Mouse (Mus musculus) hindbrain, embryonic 14.5 days (tissue): Measurements from ENCODE around the gene Ccdc28a. TPM values are rescaled to one million over a fixed set of nuclear protein-coding genes. Genes with fewer than 3 reads are reported as not detected.

Source experiments
- ATAC-seq: fragments of 200-750 bp; cut with Nextera tagmentation; 2 replicates; pipeline ENCODE4 v1.8.0; 2017; ENCODE audit warnings: moderate number of reproducible peaks, mild to moderate bottlenecking, moderate TSS enrichment, moderate library complexity; ENCODE audit not compliant: low FRiP score
- DNase-seq: peaks from one replicate; pipeline ENCODE4 v3.0.0-alpha.2; 2015; ENCODE audit warnings: low spot score
- H3K27ac ChIP-seq: fragments of 300-500 bp; sonication (generic); 2 replicates; pipeline ENCODE4 v1.5.1; 2014; ENCODE audit warnings: mild to moderate bottlenecking, moderate library complexity
- H3K27me3 ChIP-seq: fragments of 300-500 bp; sonication (generic); 2 replicates; pipeline ENCODE4 v1.6.1; 2014; ENCODE audit warnings: mild to moderate bottlenecking, low read length, mixed read lengths; ENCODE audit not compliant: control insufficient read depth, insufficient read depth
- H3K36me3 ChIP-seq: fragments of 300-500 bp; sonication (generic); replicated peaks from 2 replicates; pipeline ENCODE4 v1.6.1; 2014; ENCODE audit not compliant: control insufficient read depth, insufficient read depth
- H3K4me1 ChIP-seq: fragments of 300-500 bp; sonication (generic); replicated peaks from 2 replicates; pipeline ENCODE4 v1.6.1; 2014; ENCODE audit warnings: antibody characterized with exemption, low read length, mixed read lengths; ENCODE audit not compliant: control insufficient read depth, insufficient read depth
- H3K4me2 ChIP-seq: fragments of 300-500 bp; sonication (generic); replicated peaks from 2 replicates; pipeline ENCODE4 v1.6.1; 2014; ENCODE audit warnings: mild to moderate bottlenecking, moderate library complexity
- H3K4me3 ChIP-seq: fragments of 300-500 bp; sonication (generic); replicated peaks from 2 replicates; pipeline ENCODE4 v1.5.1; 2014; ENCODE audit warnings: mild to moderate bottlenecking, low read length
- H3K9ac ChIP-seq: fragments of 300-500 bp; sonication (generic); 2 replicates; pipeline ENCODE4 v1.6.1; 2014
- H3K9me3 ChIP-seq: fragments of 300-500 bp; sonication (generic); 2 replicates; pipeline ENCODE4 v1.6.1; 2016; ENCODE audit warnings: low read length; ENCODE audit not compliant: control insufficient read depth
- WGBS: fragments of 180-500 bp; shearing (Covaris S2); extraction: QIAGEN DNeasy Blood & Tissue Kit; methylation state at CpG from one replicate; pipeline ENCODE4 v1.1.7; 2014; 5-methylcytosine and 5-hydroxymethylcytosine counted together
- polyA plus RNA-seq: library from polyadenylated mRNA; unstranded; fragments of >200 nt; fragmentation: Nextera tagmentation; extraction: Ambion mirVana; gene quantifications from 2 replicates; pipeline ENCODE4 v1.2.1, GENCODE M21; 2014

Gene Ccdc28a
- polyA plus RNA-seq, 1 experiment from 2014 or later = 7.0 TPM

DNA sequence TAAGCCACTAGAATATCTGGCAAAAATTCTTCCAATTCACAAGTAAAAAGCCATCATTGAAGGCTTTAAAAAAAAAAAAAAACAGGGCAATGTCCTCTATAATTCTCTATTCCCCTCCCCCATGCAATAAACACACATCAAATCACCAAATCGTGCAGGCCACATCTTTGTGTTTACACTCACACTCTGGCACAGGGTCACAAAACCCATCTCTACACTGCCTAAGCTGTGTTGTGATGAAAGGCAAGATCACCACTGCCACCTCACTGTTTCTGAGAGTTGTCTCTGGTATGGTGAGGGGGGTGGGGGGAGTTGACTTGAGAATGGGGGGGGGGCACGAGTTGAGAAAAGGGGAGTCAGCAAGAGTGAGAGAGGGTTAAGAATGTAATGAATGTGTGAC lies 57.5 kb downstream of the Ccdc28a start:
- Histone ChIP-seq H3K9me3 (no peaks in the 10 kb centered on the region), H3K9ac (no peak overlapping the region), H3K4me1 (no peaks in the 10 kb centered on the region), H3K36me3 (no peaks in the 10 kb centered on the region), H3K27me3 (no peaks in the 10 kb centered on the region), H3K27ac (no peak overlapping the region), H3K4me3 (no peak overlapping the region), H3K4me2 (no peak overlapping the region)
- DNase-seq (no peak), ATAC-seq (no peak)
- WGBS = 78% methylated on average over 2 of the region's 2 CpGs

- H3K9me3 ChIP-seq = no peaks in the 10 kb centered on the region
- H3K4me3 ChIP-seq = no peak overlapping the region
- no peak for ATAC-seq
- H3K36me3 ChIP-seq = no peaks in the 10 kb centered on the region
- H3K4me2 ChIP-seq = no peak overlapping the region
- 94% methylated on average over 7 of the region's 7 CpGs for WGBS
- no peak overlapping the region for H3K27ac ChIP-seq
- no peaks in the 10 kb centered on the region for H3K27me3 ChIP-seq
- H3K9ac ChIP-seq = no peak overlapping the region
- H3K4me1 ChIP-seq = no peaks in the 10 kb centered on the region
- DNase-seq = no peak
Observed at GRCm38 (mm10) chr10:18176722-18177121, 58.1 kb downstream of the Ccdc28a start.

GRCm38 (mm10) chr10:18175087-18175486 lies 59.7 kb downstream of the Ccdc28a start:
- H3K27me3 ChIP-seq = no peaks in the 10 kb centered on the region
- no peak overlapping the region for H3K4me3 ChIP-seq
- H3K36me3 ChIP-seq = no peaks in the 10 kb centered on the region
- H3K9me3 ChIP-seq = no peaks in the 10 kb centered on the region
- 90% methylated on average over 6 of the region's 6 CpGs for WGBS
- H3K9ac ChIP-seq = no peak overlapping the region
- H3K27ac ChIP-seq = no peak overlapping the region
- ATAC-seq = no peak
- H3K4me1 ChIP-seq = no peaks in the 10 kb centered on the region
- no peak for DNase-seq
- H3K4me2 ChIP-seq = no peak overlapping the region

Other genes with a start within 250 kb of the Ccdc28a start
- gene Abracl, start 211.7 kb downstream of the Ccdc28a start, polyA plus RNA-seq = 50.7 and 70.4 TPM in 2 replicates
- 22.5 and 25.2 TPM in 2 replicates for gene Reps1, start 179.1 kb downstream of the Ccdc28a start, polyA plus RNA-seq
- gene Ect2l, start 24.1 kb downstream of the Ccdc28a start, polyA plus RNA-seq = 0.33 and 0.51 TPM in 2 replicates
- gene Nhsl1, start 84.0 kb upstream of the Ccdc28a start, polyA plus RNA-seq = 17.7 and 17.8 TPM in 2 replicates